Mouse (Mus musculus) sigmoid colon, adult 10 weeks (tissue): Measurements from ENCODE around the gene Olfr455. TPM values are rescaled to one million over a fixed set of nuclear protein-coding genes. Genes with fewer than 3 reads are reported as not detected.

ENCODE experiments used
- polyA plus RNA-seq: library from polyadenylated mRNA; stranded (reverse); fragments of 350-450 nt; fragmentation: Illumina TruSeq; extraction: RNeasy Lipid Tissue Mini Kit (QIAGEN cat#74804); gene quantifications from one replicate; pipeline ENCODE4 v1.2.3, GENCODE M21; 2014; ENCODE audit warnings: low read depth, low replicate concordance

Olfr455 gene
- polyA plus RNA-seq = not detected

DNA sequence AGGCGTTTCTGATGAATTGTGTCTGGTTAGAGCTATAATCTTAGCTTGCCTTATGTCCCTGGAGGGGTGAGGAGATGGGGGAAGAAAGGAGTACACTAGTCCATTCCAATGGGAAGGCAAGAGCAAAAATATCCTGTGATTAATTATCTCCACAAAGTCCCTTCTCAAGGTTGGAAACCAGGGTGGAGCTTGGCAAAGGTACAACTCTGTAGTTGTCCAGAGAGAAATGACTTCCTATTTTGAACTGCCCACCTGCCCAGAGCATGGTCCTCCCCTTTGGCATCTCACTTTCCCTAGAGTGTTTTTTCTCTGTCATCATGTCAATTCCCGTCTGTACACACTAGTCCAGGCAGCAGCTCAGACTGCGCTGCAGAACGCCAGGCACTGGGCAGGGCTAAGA is at the start of gene Olfr455:
TSS of gene Olfr455 (minus strand) at position 127 of the 400 bp plus-strand sequence.

DNA sequence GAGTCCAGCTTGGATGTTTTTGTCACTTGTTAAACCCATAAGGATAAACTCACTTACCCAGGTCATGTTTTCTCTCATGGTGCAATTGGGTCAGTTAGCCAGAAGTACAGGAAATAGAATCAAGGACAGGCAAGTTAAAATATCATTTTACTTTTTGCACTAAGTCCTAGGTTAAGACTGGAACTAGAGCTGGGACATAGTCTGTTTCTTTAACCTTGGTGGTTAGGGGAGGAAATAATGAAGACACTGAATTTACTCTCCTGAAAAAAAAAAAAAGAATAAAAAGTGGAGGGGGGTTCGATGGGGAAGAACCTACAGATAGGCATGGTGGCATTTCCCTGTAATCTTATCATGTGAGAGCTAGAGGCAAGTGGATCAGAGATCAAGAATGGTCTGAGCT is 60.3 kb downstream of the Olfr455 start, which contains the start of gene Olfr456:
TSS of gene Olfr456 (minus strand) at position 101 of the 400 bp plus-strand sequence.

Other genes starting within 250 kb of the Olfr455 start
- gene Fam131b, start 222.9 kb downstream of the Olfr455 start, polyA plus RNA-seq = 0.32 TPM
- 1.6 TPM for gene Zyx, start 198.0 kb downstream of the Olfr455 start, polyA plus RNA-seq
- 2.3 TPM for gene Epha1, start 174.3 kb downstream of the Olfr455 start, polyA plus RNA-seq
- gene Tas2r143, start 147.3 kb downstream of the Olfr455 start, polyA plus RNA-seq = not detected
- not detected for gene Tas2r135, start 142.2 kb downstream of the Olfr455 start, polyA plus RNA-seq
- gene Tas2r126, start 113.1 kb downstream of the Olfr455 start, polyA plus RNA-seq = not detected
- gene Olfr458, start 82.4 kb downstream of the Olfr455 start, polyA plus RNA-seq = not detected
- gene Olfr457, start 71.3 kb downstream of the Olfr455 start, polyA plus RNA-seq = not detected
- gene Olfr456, start 60.4 kb downstream of the Olfr455 start, polyA plus RNA-seq = not detected
- gene Tcaf3, start 50.1 kb upstream of the Olfr455 start, polyA plus RNA-seq = not detected
- gene Tcaf2, start 97.7 kb upstream of the Olfr455 start, polyA plus RNA-seq = 19.7 TPM
- 31.9 TPM for gene Tcaf1, start 162.5 kb upstream of the Olfr455 start, polyA plus RNA-seq
- gene Olfr453, start 191.8 kb upstream of the Olfr455 start, polyA plus RNA-seq = not detected
- gene Olfr38, start 208.8 kb upstream of the Olfr455 start, polyA plus RNA-seq = not detected
- not detected for gene Olfr452, start 237.5 kb upstream of the Olfr455 start, polyA plus RNA-seq